Mouse (Mus musculus): ENCODE measurements at regions not wholly inside any gene's neighbourhood (a gene's known extent, or its start where the extent isn't known, plus 50 kb on each side); places are given as distances from the start of the nearest gene placed in this dataset.

DNA sequence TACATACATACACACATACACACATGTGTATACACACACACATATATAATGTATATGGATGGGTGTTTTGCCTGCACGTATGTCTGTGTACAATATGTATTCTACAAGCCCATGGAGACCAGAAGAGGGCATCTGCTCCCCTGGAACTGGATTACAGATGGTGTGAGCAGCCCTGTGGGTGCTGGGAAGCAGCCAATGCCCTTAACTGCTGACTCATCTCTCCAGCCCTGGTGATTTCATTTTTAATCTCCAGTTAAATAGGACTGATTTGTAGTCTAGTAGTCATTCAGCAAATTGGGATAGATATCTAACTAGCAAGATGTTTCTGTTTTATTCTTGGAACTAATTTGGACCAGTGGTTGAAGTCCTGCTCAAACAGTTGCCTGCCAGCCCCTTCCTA is 94.1 kb downstream of the H2al2a start:
- TF ChIP-seq CTCF (IDR thresholded peaks at IDR 0.05; ENCODE audit: extremely low read depth, insufficient read depth, low read length): no peak
- TF ChIP-seq POLR2A (IDR thresholded peaks at IDR 0.05; ENCODE audit: extremely low read depth, insufficient read depth, low read length): no peak

Measured in cortical plate, adult 2 months (tissue).